8 mouse cellular contexts compared by ENCODE assay signal in genomic region chr10:7792751-7793385, GRCm38 (mm10). TPM values are rescaled to one million over a fixed set of nuclear protein-coding genes. Genes with fewer than 3 reads are reported as not detected.
A peak's percentile ranks its signal among the peaks of the same experiment; 100 is the strongest.
DNase-seq lines count a peak whose midpoint lies in the region; ATAC-seq lines count a peak whose summit lies in the region.

Gene Ginm1 (minus strand): TSS chr10:7792824.
Gene Ppil4 (plus strand): TSS chr10:7792891.

- no peaks in the 10 kb centered on the region for H3K27me3 ChIP-seq in hindbrain, embryonic 11.5 days (ENCODE audit: control insufficient read depth, insufficient read depth, low read length)

- under 1% methylated on average over 52 of the region's 52 CpGs for WGBS in hindbrain, embryonic 11.5 days

- ATAC-seq in frontal cortex, adult (ENCODE audit: low TSS enrichment): peak; percentile 96
- ATAC-seq in hindbrain, embryonic 11.5 days (ENCODE audit: low FRiP score): peak; percentile 95

- peaks cover 4% of the 10 kb centered on the region; the same call in 1 of the 2 replicates for H3K4me1 ChIP-seq in hindbrain, embryonic 11.5 days (replicated peaks; ENCODE audit: control insufficient read depth, insufficient read depth, low read length)

- 0 out of 2 replicates have a peak within 1 kb of the TSS, but pooled peaks have one; percentile 0 for H3K27ac ChIP-seq in hindbrain, embryonic 11.5 days (ENCODE audit: low read depth, low read length)

- H3K4me2 ChIP-seq in hindbrain, embryonic 11.5 days (replicated peaks; ENCODE audit: low read depth, low read length): peak within 1 kb of the TSS; percentile 55

- DNase-seq in MEL-GATA-1-ER (ENCODE audit: extremely low read depth, low read depth): peak; percentile 62
- DNase-seq in cerebellum, adult 8-10 months: peak; percentile 87
- peak; percentile 98 for DNase-seq in hindbrain, embryonic 11.5 days (ENCODE audit: low spot score)
- DNase-seq in layer of hippocampus, postnatal 10 days (ENCODE audit: low spot score in 2 of 2): peak; percentile 91 to 93
- peak; percentile 93 for DNase-seq in lung, postnatal 10 days
- DNase-seq in ovary, postnatal 36 days (ENCODE audit: low spot score): peak; percentile 91
- DNase-seq in thymus, postnatal 25 days: peak; percentile 87

- H3K9ac ChIP-seq in hindbrain, embryonic 11.5 days (ENCODE audit: low read depth, low read length): peak within 1 kb of the TSS; percentile 71

- peaks cover 4% of the 10 kb centered on the region; the same call in 1 of the 2 replicates for H3K36me3 ChIP-seq in hindbrain, embryonic 11.5 days (ENCODE audit: control insufficient read depth, insufficient read depth, low read length)

- peak within 1 kb of the TSS; percentile 54 for H3K4me3 ChIP-seq in hindbrain, embryonic 11.5 days (ENCODE audit: low read depth, low read length)

- no peaks in the 10 kb centered on the region for H3K9me3 ChIP-seq in hindbrain, embryonic 11.5 days (ENCODE audit: control insufficient read depth, low read length)

RNA-seq across cellular contexts. Expression of gene Ginm1, which starts in this region (rescaled TPM):
- 53.1 and 57.1 TPM in 2 replicates for polyA plus RNA-seq in hindbrain, embryonic 11.5 days (2014; fragmentation: Nextera tagmentation; extraction: Ambion mirVana)
- 10 to 100 TPM; 25.6 to 26.0 TPM for total RNA-seq in layer of hippocampus, postnatal 10 days (2021)

RNA-seq across cellular contexts. Expression of gene Ppil4, which starts in this region (rescaled TPM):
- 47.1 and 51.0 TPM in 2 replicates for polyA plus RNA-seq in hindbrain, embryonic 11.5 days (2014; fragmentation: Nextera tagmentation; extraction: Ambion mirVana)
- total RNA-seq in layer of hippocampus, postnatal 10 days (2021): 10 to 100 TPM; 34.0 to 38.9 TPM

Comparison
In these comparisons a context has a peak if more than half of its experiments do, and no peak if none do; other contexts are left out.
1. Peak in every context shown above with its lines: DNase-seq, ATAC-seq, H3K4me3 ChIP-seq and H3K27ac ChIP-seq.